Mouse (Mus musculus) splenic B cell, adult 2 months (primary cell): ENCODE data around the gene Cacna1i.

Source experiments
- DNase-seq: peaks from one replicate; pipeline ENCODE4 v3.0.0-alpha.2; 2011; ENCODE audit warnings: low read depth, low spot score
- H3K27me3 ChIP-seq: 2 replicates; pipeline ENCODE4 v1.6.1; 2012; ENCODE audit warnings: mild to moderate bottlenecking, low read length, moderate library complexity, mixed read lengths; ENCODE audit not compliant: control insufficient read depth, poor library complexity, insufficient read depth, severe bottlenecking
- H3K36me3 ChIP-seq: 2 replicates; pipeline ENCODE4 v1.6.1; 2012; ENCODE audit warnings: mild to moderate bottlenecking, low read length, moderate library complexity, mixed read lengths; ENCODE audit not compliant: control insufficient read depth, poor library complexity, insufficient read depth, severe bottlenecking

The Cacna1i gene

GRCm38 (mm10) chr15:80334766-80335165 is 47.7 kb downstream of the Cacna1i start:
- Histone ChIP-seq H3K36me3 (peaks cover 8% of the 10 kb centered on the region), H3K27me3 (no peaks in the 10 kb centered on the region)
- no peak for DNase-seq

- Histone ChIP-seq H3K27me3 (no peaks in the 10 kb centered on the region), H3K36me3 (peaks cover 9% of the 10 kb centered on the region)
- no peak for DNase-seq
Observed at GRCm38 (mm10) chr15:80335196-80335595, 48.2 kb downstream of the Cacna1i start.

- H3K27me3 ChIP-seq = no peaks in the 10 kb centered on the region
- peaks cover 22% of the 10 kb centered on the region for H3K36me3 ChIP-seq
- peak; percentile 65 for DNase-seq
Observed at GRCm38 (mm10) chr15:80340348-80340747, 53.3 kb downstream of the Cacna1i start.

GRCm38 (mm10) chr15:80342394-80342793 is 55.4 kb downstream of the Cacna1i start:
- H3K36me3 ChIP-seq = peaks cover 21% of the 10 kb centered on the region
- DNase-seq = no peak
- H3K27me3 ChIP-seq = no peaks in the 10 kb centered on the region

GRCm38 (mm10) chr15:80343031-80343430 is 56.0 kb downstream of the Cacna1i start:
- no peak for DNase-seq
- peaks cover 21% of the 10 kb centered on the region for H3K36me3 ChIP-seq
- no peaks in the 10 kb centered on the region for H3K27me3 ChIP-seq

DNA sequence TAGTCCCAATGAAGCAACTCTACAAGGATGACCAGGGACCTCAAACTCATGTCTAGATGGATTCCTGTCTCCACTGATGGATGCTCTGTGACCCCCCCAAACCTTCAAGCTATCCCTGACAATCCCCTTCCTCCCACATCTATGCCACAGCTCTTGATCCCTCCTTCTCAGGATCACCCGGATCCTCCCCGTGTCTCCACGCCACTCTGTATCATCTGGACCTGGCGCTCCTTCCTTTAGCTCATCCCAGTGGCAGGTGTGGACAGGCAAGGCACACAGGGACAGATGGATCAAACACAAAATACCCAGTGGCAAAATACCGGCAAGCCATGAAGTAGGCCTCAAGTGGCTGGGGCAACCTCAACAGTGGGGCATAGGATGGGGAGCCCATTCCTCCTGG is 56.7 kb downstream of the Cacna1i start:
- Histone ChIP-seq H3K27me3 (no peaks in the 10 kb centered on the region), H3K36me3 (peaks cover 18% of the 10 kb centered on the region)
- DNase-seq = no peak

DNA sequence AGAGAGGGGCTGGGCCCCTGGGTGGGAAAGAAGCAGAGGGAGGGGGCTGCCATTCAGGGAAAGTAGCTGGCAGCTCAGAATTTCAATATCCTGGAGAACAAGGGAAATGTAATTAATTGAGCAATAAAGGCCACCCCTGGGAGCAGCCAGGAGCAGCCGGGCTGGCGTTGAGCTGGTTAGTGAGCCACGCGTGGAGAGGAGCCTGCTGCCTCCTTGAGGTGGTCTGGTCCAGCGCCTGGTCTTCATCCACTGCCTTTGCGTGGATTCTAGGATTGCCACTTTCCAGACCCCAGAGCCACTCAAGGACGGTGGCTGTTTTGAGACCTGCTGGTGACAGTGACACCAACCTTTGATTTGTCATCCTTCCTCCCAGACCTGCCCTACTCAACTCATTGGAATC is 59.5 kb downstream of the Cacna1i start:
- Histone ChIP-seq H3K36me3 (peaks cover 18% of the 10 kb centered on the region), H3K27me3 (no peaks in the 10 kb centered on the region)
- no peak for DNase-seq

- Histone ChIP-seq H3K36me3 (peaks cover 10% of the 10 kb centered on the region), H3K27me3 (no peaks in the 10 kb centered on the region)
- DNase-seq = no peak
Observed at GRCm38 (mm10) chr15:80350431-80350830, 63.4 kb downstream of the Cacna1i start.

DNA sequence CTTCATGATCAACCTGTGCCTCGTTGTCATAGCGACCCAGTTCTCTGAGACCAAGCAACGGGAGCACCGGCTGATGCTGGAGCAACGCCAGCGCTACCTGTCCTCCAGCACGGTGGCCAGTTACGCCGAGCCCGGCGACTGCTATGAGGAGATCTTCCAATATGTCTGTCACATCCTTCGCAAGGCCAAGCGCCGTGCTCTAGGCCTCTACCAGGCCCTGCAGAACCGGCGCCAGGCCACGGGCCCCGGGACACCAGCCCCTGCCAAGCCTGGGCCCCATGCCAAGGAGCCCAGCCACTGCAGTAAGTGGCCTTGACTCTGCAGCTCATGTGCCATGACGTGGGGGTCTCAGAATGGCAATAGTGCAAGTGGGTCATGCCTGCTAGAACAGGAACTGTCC is 71.8 kb downstream of the Cacna1i start:
- no peaks in the 10 kb centered on the region for H3K27me3 ChIP-seq
- no peak for DNase-seq
- peaks cover 13% of the 10 kb centered on the region for H3K36me3 ChIP-seq

GRCm38 (mm10) chr15:80361780-80362508 is 74.9 kb downstream of the Cacna1i start:
- no peak for DNase-seq

GRCm38 (mm10) chr15:80362509-80363172 is 75.6 kb downstream of the Cacna1i start:
- DNase-seq = no peak
- peaks cover 10% of the 10 kb centered on the region for H3K36me3 ChIP-seq

More at GRCm38 (mm10) chr15:80361780-80362508, 74.9 kb downstream of the Cacna1i start:
- no peaks in the 10 kb centered on the region for H3K27me3 ChIP-seq
- peaks cover 10% of the 10 kb centered on the region for H3K36me3 ChIP-seq

DNA sequence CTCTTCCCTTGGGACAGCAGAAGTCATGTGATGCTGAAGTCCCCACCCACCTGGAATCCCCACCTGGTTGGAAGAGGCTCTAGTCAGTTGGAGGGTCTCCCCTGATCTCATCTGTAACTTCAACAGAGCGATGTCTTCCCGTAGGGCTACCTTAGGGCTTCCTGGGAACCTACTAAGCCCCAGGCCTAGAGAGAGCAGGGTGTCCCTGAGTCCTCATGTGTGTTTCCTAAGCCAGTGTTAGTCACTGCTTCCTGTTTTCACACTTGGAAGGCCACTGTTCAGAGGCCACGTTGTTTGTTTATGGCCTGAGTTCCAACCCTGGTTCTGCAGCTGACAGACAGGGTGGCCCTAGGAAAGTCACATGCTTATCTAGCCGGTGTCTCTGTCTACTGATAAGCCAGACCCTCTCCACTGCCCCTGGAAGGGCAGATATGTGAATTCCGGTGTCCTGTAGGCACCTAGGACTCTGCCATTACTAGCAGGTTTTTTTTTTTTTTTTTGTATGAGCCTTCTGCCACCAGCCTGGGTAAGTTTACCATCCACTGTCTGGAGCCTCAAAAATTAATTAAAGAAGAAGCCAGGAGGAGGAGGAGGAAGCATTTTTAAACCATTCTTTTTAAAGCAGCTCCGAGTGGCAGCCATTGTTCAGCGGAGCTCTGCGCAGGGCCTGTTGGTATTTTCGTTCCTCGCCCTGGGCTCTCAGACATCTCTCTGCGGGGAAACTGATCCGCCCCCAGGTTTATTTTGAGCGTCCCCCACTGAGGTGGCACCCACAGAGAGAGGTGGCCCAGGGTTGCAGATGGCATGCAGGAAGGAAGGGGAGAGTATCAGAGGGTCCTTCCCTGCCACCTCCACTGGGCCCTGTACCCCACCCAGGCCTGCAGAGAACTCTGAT is 77.0 kb downstream of the Cacna1i start:
- DNase-seq = peak; percentile 39
- Histone ChIP-seq H3K27me3 (no peaks in the 10 kb centered on the region), H3K36me3 (peaks cover 13% of the 10 kb centered on the region)

More at GRCm38 (mm10) chr15:80362509-80363172, 75.6 kb downstream of the Cacna1i start:
- no peaks in the 10 kb centered on the region for H3K27me3 ChIP-seq

DNA sequence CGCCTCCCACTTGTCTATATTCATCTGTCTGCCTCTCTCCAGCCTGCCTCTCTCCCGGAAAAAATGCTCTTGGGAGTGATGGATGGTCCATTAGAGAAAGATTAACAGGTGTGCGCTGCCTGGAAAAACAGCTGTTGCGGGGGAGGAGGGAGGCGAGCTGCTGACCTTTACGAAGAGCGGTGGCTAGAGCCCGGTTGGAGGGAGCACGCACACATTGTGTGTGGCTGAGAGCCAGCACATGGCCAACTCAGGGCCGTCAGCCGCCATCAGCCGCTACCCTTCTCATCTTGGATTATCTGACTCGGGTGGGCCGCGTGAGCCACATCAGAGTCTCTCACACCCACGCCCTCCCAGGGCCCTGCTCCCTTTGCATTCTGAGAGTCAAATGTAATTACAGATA is 79.9 kb downstream of the Cacna1i start:
- no peaks in the 10 kb centered on the region for H3K27me3 ChIP-seq

DNA sequence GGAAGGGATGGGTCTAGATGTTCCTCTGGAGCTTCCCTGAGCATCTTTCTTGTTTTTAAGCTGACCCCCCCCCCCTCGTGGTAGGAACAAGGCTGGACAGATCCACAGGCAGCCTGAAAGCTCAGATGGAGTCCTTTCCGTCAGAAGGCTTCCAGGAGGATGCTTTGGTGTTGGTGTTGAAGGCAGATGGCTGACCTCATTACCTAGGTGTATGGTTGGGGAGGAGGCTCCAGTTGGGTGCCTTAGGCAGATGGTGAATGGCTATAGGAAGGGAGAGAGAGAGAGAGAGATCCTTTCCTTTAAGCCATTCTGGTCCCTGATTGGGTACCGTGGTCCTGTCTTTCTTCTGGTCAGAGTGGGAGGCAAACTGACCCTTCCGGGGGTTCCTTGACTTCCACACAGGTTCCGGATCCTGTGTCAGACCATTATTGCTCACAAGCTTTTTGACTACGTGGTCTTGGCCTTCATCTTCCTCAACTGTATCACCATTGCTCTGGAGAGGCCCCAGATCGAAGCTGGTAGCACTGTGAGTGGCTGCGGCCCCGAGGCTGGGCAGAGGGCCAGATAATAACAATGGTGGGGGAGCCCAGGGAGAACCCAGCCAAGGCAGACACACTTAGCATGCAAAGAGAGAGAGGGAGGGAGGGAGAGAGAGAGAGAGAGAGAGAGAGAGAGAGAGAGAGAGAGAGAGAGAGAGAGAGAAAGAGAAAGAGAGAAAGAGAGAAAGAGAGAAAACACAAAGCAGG is 86.4 kb downstream of the Cacna1i start:
- Histone ChIP-seq H3K36me3 (peaks cover 23% of the 10 kb centered on the region), H3K27me3 (no peaks in the 10 kb centered on the region)
- no peak for DNase-seq

More for the DNA sequence above, 79.9 kb downstream of the Cacna1i start:
- no peak for DNase-seq
- peaks cover 14% of the 10 kb centered on the region for H3K36me3 ChIP-seq
